Mouse (Mus musculus) frontal cortex, adult (tissue): ENCODE measurements around the gene Slc7a5.

ENCODE experiments used
- ATAC-seq: cut with Nextera tagmentation; 2 replicates; pipeline ENCODE4 v1.9.2; 2017; ENCODE audit warnings: mild to moderate bottlenecking, moderate library complexity, mixed read lengths; ENCODE audit not compliant: low TSS enrichment

The Slc7a5 gene

GRCm38 (mm10) chr8:121907587-121908248, at the start of gene Slc7a5:
Gene Slc7a5 (minus strand): TSS chr8:121907694.
- peak; percentile 85 for ATAC-seq

- ATAC-seq, result 0 out of 2 replicates have a peak, but pooled peaks have one; percentile 24
These were observed 48.5 kb upstream of the Slc7a5 start for GRCm38 (mm10) chr8:121955825-121956500.

DNA sequence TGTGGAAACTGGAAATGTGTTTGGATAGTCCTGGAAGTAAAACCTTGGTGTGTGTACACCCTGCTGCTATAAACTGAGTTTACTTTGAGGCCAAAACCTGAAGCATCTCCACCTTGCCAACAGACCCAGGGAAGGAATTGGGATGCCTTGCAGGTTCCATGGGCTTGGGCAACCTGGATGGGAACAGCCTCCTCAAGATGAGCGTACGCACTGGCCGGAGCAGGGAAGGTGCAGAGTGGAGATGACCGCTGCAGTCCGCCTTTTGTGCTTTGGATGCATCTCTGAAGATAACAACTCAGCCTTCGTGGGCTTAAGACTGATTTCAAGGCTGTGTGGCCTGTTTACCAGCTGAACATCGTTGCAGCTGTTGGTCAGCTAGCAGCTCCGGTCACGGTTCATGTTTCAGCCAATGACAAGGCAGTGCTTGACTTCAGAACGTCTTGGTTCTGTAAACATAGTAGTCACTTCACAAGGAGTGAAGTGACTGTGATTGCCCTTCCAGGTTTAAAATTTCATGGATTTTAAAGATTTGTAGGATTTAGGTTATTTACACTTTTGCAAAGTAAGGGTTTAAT, 47.6 kb upstream of the Slc7a5 start:
- ATAC-seq, result no peak

GRCm38 (mm10) chr8:121953821-121954545, 46.5 kb upstream of the Slc7a5 start:
- ATAC-seq, result no peak

GRCm38 (mm10) chr8:121952800-121953199, 45.3 kb upstream of the Slc7a5 start:
- ATAC-seq, result no peak

- ATAC-seq, result no peak
These were observed 44.6 kb upstream of the Slc7a5 start for GRCm38 (mm10) chr8:121952122-121952521.

GRCm38 (mm10) chr8:121951656-121952009, 44.1 kb upstream of the Slc7a5 start:
- ATAC-seq, result no peak

DNA sequence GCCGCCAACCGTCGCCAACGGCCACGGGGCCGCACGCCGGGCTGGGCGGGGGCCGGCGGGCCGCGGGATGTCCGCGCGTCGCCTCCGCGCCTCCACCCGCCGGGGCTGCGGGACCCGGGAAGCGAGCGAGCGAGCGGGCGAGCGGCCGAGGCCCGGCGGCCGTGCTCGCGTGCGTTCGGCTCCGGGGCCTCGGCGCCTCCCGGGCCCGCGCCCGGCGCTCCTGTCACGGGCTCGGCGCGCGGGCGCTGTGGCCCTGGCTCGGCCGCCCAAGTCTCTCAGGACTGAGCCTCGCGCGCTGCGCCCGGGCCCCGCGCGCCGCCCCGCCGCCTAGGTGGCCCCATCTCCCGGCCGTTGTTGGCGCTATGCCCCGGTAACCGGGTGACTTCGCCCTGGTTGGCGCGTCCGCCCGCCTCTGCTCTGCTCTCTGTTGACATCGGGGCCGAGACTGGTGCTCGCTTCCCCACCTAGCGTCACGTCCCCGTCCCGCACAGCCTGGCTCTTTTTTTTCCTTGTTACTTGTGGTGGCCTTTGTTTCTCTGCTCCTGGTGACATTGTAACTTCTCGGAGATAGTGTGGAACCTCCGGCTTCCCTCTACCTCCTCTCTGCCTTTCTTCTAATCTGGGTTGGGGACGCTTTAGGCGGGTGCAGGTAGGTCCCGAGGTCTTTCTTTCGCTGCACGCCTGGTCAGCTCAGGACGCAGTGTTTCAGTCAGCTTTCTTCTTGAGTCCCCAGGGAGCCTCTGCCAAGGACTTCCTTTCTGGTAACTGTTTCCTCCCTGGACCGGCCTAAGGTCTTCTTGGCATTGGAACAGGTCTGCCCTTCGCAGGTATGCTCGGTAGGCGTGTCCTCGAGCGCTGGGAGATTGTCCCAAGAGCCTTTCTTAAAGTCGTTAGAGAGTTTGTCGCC, 43.5 kb upstream of the Slc7a5 start:
- ATAC-seq, result peak; percentile 8; the same call in 1 of the 2 replicates

DNA sequence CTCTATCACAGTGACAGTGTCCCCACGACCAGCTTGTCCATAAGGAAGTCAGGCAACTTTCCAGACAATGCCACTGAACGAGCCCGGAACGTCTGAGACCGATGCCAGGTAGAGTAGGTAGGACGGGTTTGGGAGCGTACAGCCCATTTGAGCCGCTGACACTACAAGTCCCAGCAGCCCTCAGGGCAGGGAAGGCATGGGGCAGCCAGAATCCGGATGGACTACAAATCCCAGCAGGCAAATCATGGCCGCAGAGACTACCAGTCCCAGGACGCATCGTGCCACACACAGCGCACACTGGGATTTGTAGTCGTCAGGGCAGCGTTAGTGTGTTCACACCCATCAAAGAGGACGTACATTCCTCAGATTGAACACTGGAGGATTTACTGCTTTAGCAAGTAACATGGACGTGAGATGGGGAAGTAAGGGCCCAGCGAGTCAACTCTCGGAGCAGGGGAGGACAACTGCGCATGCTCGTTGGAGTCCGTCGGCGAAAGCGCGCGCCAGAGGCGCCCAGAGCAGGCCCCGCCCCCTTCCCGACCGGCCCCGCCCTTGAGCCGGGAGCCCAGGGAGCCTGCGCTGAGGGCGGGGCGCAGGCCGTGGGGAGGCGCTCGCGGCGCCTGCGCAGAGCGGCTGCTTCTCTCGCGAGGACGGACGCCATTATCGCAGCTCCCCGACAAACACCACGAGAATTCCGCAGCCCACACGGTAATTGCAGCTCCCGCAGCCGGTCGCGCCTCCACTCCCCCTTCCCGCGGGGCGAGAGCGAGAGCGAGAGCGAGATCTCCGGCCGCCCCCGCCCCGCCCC, 42.7 kb upstream of the Slc7a5 start:
- ATAC-seq, result peak; percentile 93

DNA sequence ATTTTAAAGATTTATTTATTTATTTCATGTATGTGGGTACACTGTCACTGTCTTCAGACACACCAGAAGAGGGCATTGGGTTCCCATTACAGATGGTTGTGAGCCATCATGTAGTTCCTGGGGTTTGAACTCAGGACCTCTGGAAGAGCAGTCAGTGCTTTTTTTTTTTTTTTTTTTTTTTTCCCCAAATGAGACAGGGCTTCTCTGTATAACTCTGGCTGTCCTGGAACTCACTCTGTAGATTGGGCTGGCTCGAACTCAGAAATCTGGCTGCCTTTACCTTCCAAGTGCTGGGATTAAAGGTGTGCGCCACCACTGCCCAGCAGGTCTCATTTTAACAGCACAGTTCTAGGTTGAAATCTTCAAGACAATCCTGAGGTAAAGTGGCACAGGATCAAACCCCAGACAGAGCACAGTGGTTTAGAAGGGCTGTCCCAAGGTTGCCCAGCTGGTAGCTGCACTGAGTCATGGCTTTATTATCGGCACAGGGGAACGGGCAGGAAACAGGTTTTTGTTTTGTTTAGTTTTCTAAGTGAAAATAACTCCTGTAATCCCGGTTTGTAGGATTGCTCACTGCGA, 41.8 kb upstream of the Slc7a5 start, which contains the start of gene Banp:
TSS of gene Banp (plus strand) at position 529 of the 579 bp plus-strand sequence.
- no peak for ATAC-seq

GRCm38 (mm10) chr8:121948321-121949145, 41.0 kb upstream of the Slc7a5 start:
- ATAC-seq, result no peak

DNA sequence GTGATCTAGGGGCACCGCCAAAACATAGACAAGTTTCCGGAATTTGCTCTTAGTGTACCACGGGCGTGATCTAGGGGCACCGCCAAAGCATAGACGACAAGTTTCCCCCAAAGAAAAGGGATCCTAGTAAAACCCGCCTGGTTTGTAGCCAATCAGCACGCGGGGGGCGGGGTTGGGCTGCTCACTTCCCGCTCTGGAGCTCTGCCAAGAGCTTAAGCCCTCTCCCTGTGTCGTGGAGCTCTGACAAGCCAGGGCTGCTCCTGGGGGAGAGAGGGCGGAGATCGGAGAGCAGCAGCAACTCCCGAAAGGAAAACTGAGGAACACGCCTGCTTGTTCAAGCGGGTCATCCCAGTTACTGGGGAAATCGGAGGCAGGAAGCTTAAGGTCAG, 40.3 kb upstream of the Slc7a5 start:
- ATAC-seq, result no peak

DNA sequence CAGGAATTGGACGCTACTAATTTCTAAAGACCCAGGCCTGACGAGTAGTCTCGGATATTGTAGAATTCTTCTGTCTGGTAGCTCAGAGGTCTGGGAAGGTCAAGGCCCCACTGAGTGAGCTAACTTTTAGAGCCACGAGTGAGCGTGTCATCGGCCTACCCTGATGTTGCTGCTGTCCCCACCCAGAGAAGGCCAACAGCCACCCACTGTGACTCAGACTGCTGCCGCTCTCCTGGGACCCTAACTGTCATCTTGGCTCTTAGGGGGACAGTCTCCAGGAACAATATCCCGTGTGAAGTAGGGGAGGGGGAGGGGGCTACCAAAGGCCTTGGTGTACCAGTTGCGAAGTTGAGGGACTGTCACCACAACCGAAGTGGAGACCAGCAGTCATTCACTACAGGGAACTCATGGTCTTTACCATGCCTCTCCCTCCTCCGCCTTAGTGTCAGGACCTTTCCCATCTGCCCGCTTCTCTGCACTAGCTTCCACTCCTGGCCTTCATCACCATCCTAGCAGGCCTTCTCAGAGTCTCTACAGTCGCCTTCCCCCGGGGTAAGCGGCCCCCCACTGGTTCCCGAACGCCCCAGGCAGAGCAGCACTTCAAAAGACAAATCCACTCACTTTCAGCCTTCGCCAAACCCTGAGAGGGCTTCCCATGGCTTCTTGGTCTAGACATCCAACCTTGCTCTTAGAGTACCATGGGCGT, 39.7 kb upstream of the Slc7a5 start:
- no peak for ATAC-seq

DNA sequence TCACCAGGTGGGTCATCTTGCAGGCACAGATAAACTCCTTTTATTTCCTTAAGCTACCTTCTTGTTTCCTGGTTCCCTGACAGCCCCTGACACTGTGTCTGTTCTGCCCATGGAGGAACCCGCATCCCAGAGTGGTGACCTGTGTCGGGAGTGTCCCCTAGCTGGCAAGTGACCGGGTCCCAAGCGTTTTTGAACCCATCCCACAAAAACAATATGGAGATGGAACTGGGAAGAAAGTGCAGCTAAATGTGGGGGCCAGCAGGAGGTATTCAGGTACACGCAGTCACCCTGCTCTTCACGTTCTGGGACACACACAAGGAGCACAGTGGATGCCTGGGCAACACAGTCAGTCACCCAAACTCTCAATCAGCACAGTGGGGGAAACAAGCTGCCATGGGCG, 38.9 kb upstream of the Slc7a5 start:
- ATAC-seq, result no peak

DNA sequence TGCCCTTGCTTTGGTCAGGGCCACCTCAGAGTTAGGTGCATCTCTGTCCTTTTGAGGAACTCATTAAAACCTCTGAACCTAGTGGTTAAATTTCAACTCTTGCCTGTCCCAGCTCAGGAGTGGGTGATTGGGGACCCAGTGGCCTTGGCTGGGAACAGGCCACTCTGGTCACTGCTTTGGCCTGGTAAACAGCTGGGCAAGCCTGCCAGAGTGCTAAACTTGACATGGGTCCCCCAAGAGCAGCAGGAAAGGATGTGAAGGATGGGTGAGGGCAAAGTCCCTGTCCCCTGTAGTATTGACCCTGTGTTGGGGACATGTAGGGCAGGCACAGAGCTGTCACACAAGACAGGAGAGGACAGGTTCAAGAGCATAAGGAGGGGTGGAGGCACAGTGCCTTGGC, 37.3 kb upstream of the Slc7a5 start, which contains the start of gene Car5a:
TSS of gene Car5a (minus strand) at position 74 of the 400 bp plus-strand sequence.
- ATAC-seq, result no peak

DNA sequence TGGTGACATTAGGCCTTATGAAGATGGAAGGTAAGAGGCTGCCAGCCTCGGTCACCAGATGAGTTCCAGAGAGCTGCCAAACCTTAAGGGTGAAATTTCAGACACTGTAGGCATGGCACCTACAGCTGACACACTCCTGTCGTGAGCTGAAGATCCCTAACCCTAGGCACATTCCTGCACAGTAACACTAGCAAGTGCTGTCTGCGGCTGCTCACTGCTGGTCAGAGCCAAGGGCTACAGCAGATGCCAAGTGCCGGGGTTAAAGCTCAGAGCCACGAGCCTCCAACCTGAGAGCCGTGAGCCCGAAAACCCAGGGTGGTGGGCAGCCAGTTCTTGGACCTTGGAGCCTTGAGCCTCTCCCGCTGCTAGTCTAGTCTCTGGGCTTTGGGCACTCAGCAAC, 36.2 kb upstream of the Slc7a5 start:
- ATAC-seq, result no peak

GRCm38 (mm10) chr8:121943057-121943540, 35.6 kb upstream of the Slc7a5 start:
- no peak for ATAC-seq

GRCm38 (mm10) chr8:121938732-121939131, 31.2 kb upstream of the Slc7a5 start:
- no peak for ATAC-seq
